In the genomic region with DNA sequence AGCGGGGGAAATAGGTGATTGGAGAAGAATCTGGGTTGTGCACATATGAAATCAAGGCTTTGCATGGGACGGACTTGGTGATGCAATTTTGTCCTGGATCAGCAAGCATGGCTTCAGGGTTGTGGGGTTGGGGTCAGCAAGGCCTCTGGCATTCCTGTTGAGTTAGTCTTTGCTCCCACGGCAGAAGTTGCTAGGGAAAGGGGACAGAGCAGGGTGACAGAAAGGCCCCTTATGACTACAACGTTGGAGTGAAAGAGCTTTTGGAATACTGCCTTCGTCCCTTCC, we compare ENCODE assay signal across 8 mouse cellular contexts. TPM values are rescaled to one million over a fixed set of nuclear protein-coding genes. Genes with fewer than 3 reads are reported as not detected.
A peak's percentile ranks its signal among the peaks of the same experiment; 100 is the strongest.
DNase-seq lines count a peak whose midpoint lies in the region; ATAC-seq and TF ChIP-seq lines count a peak whose summit lies in the region.

No protein-coding gene starts in this region.

- TF ChIP-seq CTCF in cortical plate, adult 2 months (IDR thresholded peaks at IDR 0.05; ENCODE audit: extremely low read depth, insufficient read depth, low read length): no peak

- H3K9ac ChIP-seq in kidney, embryonic 14.5 days (ENCODE audit: low read depth, low read length): peak overlapping the region; percentile 68
- peak overlapping the region; percentile 56 for H3K9ac ChIP-seq in hindbrain, embryonic 15.5 days
- peak overlapping the region; percentile 74 for H3K9ac ChIP-seq in midbrain, embryonic 16.5 days (ENCODE audit: low read depth, low read length)

- H3K4me2 ChIP-seq in kidney, embryonic 14.5 days (replicated peaks; ENCODE audit: low read depth, low read length): peak overlapping the region; percentile 67
- peak overlapping the region; percentile 58 for H3K4me2 ChIP-seq in hindbrain, embryonic 15.5 days
- H3K4me2 ChIP-seq in midbrain, embryonic 16.5 days (ENCODE audit: low read length): peak overlapping the region; percentile 66

- H3K27ac ChIP-seq in kidney, embryonic 14.5 days (ENCODE audit: low read depth, low read length): peak overlapping the region; percentile 90
- H3K27ac ChIP-seq in cortical plate, adult 2 months (ENCODE audit: insufficient read depth, low read length): peak overlapping the region; percentile 84
- peak overlapping the region; percentile 93 for H3K27ac ChIP-seq in hindbrain, embryonic 15.5 days (replicated peaks)
- H3K27ac ChIP-seq in midbrain, embryonic 16.5 days (ENCODE audit: low read length): peak overlapping the region; percentile 96

- ATAC-seq in kidney, embryonic 14.5 days (ENCODE audit: low FRiP score, low TSS enrichment): no peak; the same call in 1 of the 2 replicates
- ATAC-seq in hindbrain, embryonic 15.5 days (ENCODE audit: low FRiP score, low read depth): no peak
- ATAC-seq in midbrain, embryonic 16.5 days: no peak; the same call in 1 of the 2 replicates

- no peaks in the 10 kb centered on the region for H3K9me3 ChIP-seq in kidney, embryonic 14.5 days (ENCODE audit: control insufficient read depth, low read length)
- H3K9me3 ChIP-seq in hindbrain, embryonic 15.5 days: no peaks in the 10 kb centered on the region
- H3K9me3 ChIP-seq in midbrain, embryonic 16.5 days (replicated peaks; ENCODE audit: control insufficient read depth, low read length, poor library complexity, severe bottlenecking): no peaks in the 10 kb centered on the region

- H3K4me1 ChIP-seq in kidney, embryonic 14.5 days (ENCODE audit: control insufficient read depth, insufficient read depth, low read length): peaks cover 10% of the 10 kb centered on the region
- peaks cover 4% of the 10 kb centered on the region for H3K4me1 ChIP-seq in cortical plate, adult 2 months (ENCODE audit: control insufficient read depth, insufficient read depth, low read length)
- H3K4me1 ChIP-seq in hindbrain, embryonic 15.5 days (replicated peaks): peaks cover 14% of the 10 kb centered on the region
- peaks cover 12% of the 10 kb centered on the region for H3K4me1 ChIP-seq in midbrain, embryonic 16.5 days (ENCODE audit: control insufficient read depth, insufficient read depth, low read length)

- H3K36me3 ChIP-seq in kidney, embryonic 14.5 days (ENCODE audit: control insufficient read depth, insufficient read depth, low read length): peaks cover 4% of the 10 kb centered on the region; the same call in 1 of the 2 replicates
- H3K36me3 ChIP-seq in hindbrain, embryonic 15.5 days: no peaks in the 10 kb centered on the region
- no peaks in the 10 kb centered on the region for H3K36me3 ChIP-seq in midbrain, embryonic 16.5 days (ENCODE audit: control insufficient read depth, insufficient read depth, low read length)

- H3K27me3 ChIP-seq in kidney, embryonic 14.5 days (ENCODE audit: control insufficient read depth, insufficient read depth, low read length): no peaks in the 10 kb centered on the region
- no peaks in the 10 kb centered on the region for H3K27me3 ChIP-seq in hindbrain, embryonic 15.5 days
- no peaks in the 10 kb centered on the region for H3K27me3 ChIP-seq in midbrain, embryonic 16.5 days (ENCODE audit: control insufficient read depth, insufficient read depth, low read depth, low read length)

- peak overlapping the region; percentile 58 for H3K4me3 ChIP-seq in kidney, embryonic 14.5 days (ENCODE audit: low read length)
- H3K4me3 ChIP-seq in cortical plate, adult 2 months (ENCODE audit: insufficient read depth, low read length): peak overlapping the region; percentile 67
- peak overlapping the region; percentile 48 for H3K4me3 ChIP-seq in hindbrain, embryonic 15.5 days
- H3K4me3 ChIP-seq in midbrain, embryonic 16.5 days (ENCODE audit: low read depth, low read length): peak overlapping the region; percentile 57

- DNase-seq in kidney, postnatal 14 days: no peak
- no peak for DNase-seq in layer of hippocampus, postnatal 10 days (ENCODE audit: low spot score in 2 of 2)
- DNase-seq in adrenal gland, adult 18-20 months (ENCODE audit: low spot score in 2 of 2): no peak
- no peak for DNase-seq in cerebellum, adult 11-12 months

- TF ChIP-seq POLR2A in cortical plate, adult 2 months (IDR thresholded peaks at IDR 0.05; ENCODE audit: extremely low read depth, insufficient read depth, low read length): no peak

- 59% methylated on average over 5 of the region's 5 CpGs for WGBS in kidney, embryonic 14.5 days
- 65% methylated on average over 5 of the region's 5 CpGs for WGBS in hindbrain, embryonic 15.5 days
- 62% methylated on average over 5 of the region's 5 CpGs for WGBS in midbrain, embryonic 16.5 days

RNA-seq across cellular contexts. Expression of a gene that starts 0.8 kb away (rescaled TPM):
- polyA plus RNA-seq in kidney, embryonic 14.5 days (2014; fragmentation: Nextera tagmentation; extraction: Ambion mirVana): 87.4 and 89.1 TPM in 2 replicates
- 40.7 and 41.7 TPM in 2 replicates for polyA plus RNA-seq in cortical plate, adult 2 months (2012; rRNA removed)
- 29.4 and 30.0 TPM in 2 replicates for polyA plus RNA-seq in hindbrain, embryonic 15.5 days (2015; fragmentation: Nextera tagmentation; extraction: Ambion mirVana)
- 24.6 and 24.9 TPM in 2 replicates for polyA plus RNA-seq in midbrain, embryonic 16.5 days (2015; fragmentation: Nextera tagmentation; extraction: Ambion mirVana)
- 10 to 100 TPM; 15.5 to 18.4 TPM for total RNA-seq in layer of hippocampus, postnatal 10 days (2021)
- total RNA-seq in adrenal gland, adult 18-20 months (2021): 10 to 100 TPM; 74.0 to 89.9 TPM

RNA-seq across cellular contexts. Expression of a gene that starts 26.5 kb away (rescaled TPM):
- polyA plus RNA-seq in kidney, embryonic 14.5 days (2014; fragmentation: Nextera tagmentation; extraction: Ambion mirVana): 27.5 and 31.6 TPM in 2 replicates
- polyA plus RNA-seq in cortical plate, adult 2 months (2012; rRNA removed): 18.7 and 19.6 TPM in 2 replicates
- 20.5 and 25.2 TPM in 2 replicates for polyA plus RNA-seq in hindbrain, embryonic 15.5 days (2015; fragmentation: Nextera tagmentation; extraction: Ambion mirVana)
- 22.4 and 25.8 TPM in 2 replicates for polyA plus RNA-seq in midbrain, embryonic 16.5 days (2015; fragmentation: Nextera tagmentation; extraction: Ambion mirVana)
- 10 to 100 TPM; 11.8 to 15.4 TPM for total RNA-seq in layer of hippocampus, postnatal 10 days (2021)
- total RNA-seq in adrenal gland, adult 18-20 months (2021): 10 to 100 TPM; 13.3 to 14.2 TPM

RNA-seq across cellular contexts. Expression of a gene that starts 40.1 kb away (rescaled TPM):
- polyA plus RNA-seq in kidney, embryonic 14.5 days (2014; fragmentation: Nextera tagmentation; extraction: Ambion mirVana): 959 and 1,233 TPM in 2 replicates
- 368 and 372 TPM in 2 replicates for polyA plus RNA-seq in cortical plate, adult 2 months (2012; rRNA removed)
- polyA plus RNA-seq in hindbrain, embryonic 15.5 days (2015; fragmentation: Nextera tagmentation; extraction: Ambion mirVana): 389 and 432 TPM in 2 replicates
- polyA plus RNA-seq in midbrain, embryonic 16.5 days (2015; fragmentation: Nextera tagmentation; extraction: Ambion mirVana): 389 and 390 TPM in 2 replicates
- 100 to 1,000 TPM; 333 to 335 TPM for total RNA-seq in layer of hippocampus, postnatal 10 days (2021)
- 100 to 1,000 TPM; 384 to 411 TPM for total RNA-seq in adrenal gland, adult 18-20 months (2021)

RNA-seq across cellular contexts. Expression of a gene that starts 52.7 kb away (rescaled TPM):
- 1.9 and 2.6 TPM in 2 replicates for polyA plus RNA-seq in kidney, embryonic 14.5 days (2014; fragmentation: Nextera tagmentation; extraction: Ambion mirVana)
- polyA plus RNA-seq in cortical plate, adult 2 months (2012; rRNA removed): 0.98 and 1.1 TPM in 2 replicates
- polyA plus RNA-seq in hindbrain, embryonic 15.5 days (2015; fragmentation: Nextera tagmentation; extraction: Ambion mirVana): 1.2 and 1.9 TPM in 2 replicates
- 0.67 and 1.2 TPM in 2 replicates for polyA plus RNA-seq in midbrain, embryonic 16.5 days (2015; fragmentation: Nextera tagmentation; extraction: Ambion mirVana)
- total RNA-seq in layer of hippocampus, postnatal 10 days (2021): under 1 TPM; 0.50 to 0.62 TPM
- total RNA-seq in adrenal gland, adult 18-20 months (2021): 1 to 10 TPM; 4.2 to 6.3 TPM
